Mouse (Mus musculus) heart, postnatal 10 days (tissue): ENCODE data around the gene Cd209d. TPM values are rescaled to one million over a fixed set of nuclear protein-coding genes. Genes with fewer than 3 reads are reported as not detected.
"Not testable (repeated sequence)": the region's sequence is repeated elsewhere in the genome, so short reads cannot be mapped to it uniquely, and the experiment has no call there.

Source experiments
- DNase-seq, 2 experiments: peaks; one replicate each; pipeline ENCODE4 v3.0.0; 2021
- intact Hi-C: fragments of 180-260 bp; cut with DNase I; formaldehyde crosslinking; loops from one replicate; pipeline ENCODE4 v1.15.1; 2025
- total RNA-seq, 2 experiments: library from RNA; stranded (reverse); gene quantifications; 2 replicates each; pipeline ENCODE4 v1.2.3; 2021

Cd209d gene
- not detected for total RNA-seq

- intact Hi-C loops = loop anchor here (5.0 kb wide), 1 partner anchor 559 kb away; no protein-coding TSS in a partner anchor
- no peak for DNase-seq
These were observed at the start of gene Cd209d for GRCm38 (mm10) chr8:3878455-3878854. Gene Cd209d (minus strand): TSS chr8:3878555.

- DNase-seq = no peak
- intact Hi-C loops = no loop called here
These were observed 48.4 kb upstream of the Cd209d start, which contains the start of gene Cd209b for GRCm38 (mm10) chr8:3926744-3927143. Gene Cd209b (minus strand): TSS chr8:3926844.

- DNase-seq = no peak
- intact Hi-C loops = loop anchor here (5.0 kb wide), 1 partner anchor 561 kb away; no protein-coding TSS in a partner anchor
These were observed 2.2 kb downstream of the Cd209d start for GRCm38 (mm10) chr8:3876121-3876520.

- intact Hi-C loops, DNase-seq: not testable (repeated sequence)
These were observed 15.6 kb downstream of the Cd209d start for GRCm38 (mm10) chr8:3862736-3863135.

- DNase-seq = no peak
- intact Hi-C loops = no loop called here
These were observed 24.1 kb downstream of the Cd209d start, which contains the start of gene Cd209e for GRCm38 (mm10) chr8:3854209-3854608. Gene Cd209e (minus strand): TSS chr8:3854309.

Other genes starting within 250 kb of the Cd209d start
- 10 to 100 TPM; 13.9 to 14.0 TPM for gene Stxbp2, start 247.6 kb downstream of the Cd209d start, total RNA-seq
- gene Retn, start 222.8 kb downstream of the Cd209d start, total RNA-seq = under 1 TPM; 0.31 to 0.40 TPM
- under 1 TPM; 0.17 to 0.40 TPM for gene Mcemp1, start 212.8 kb downstream of the Cd209d start, total RNA-seq
- 1 to 10 TPM; 1.3 to 1.6 TPM for gene Fcor, start 206.2 kb downstream of the Cd209d start, total RNA-seq
- 10 to 100 TPM; 19.4 to 20.2 TPM for gene Trappc5, start 202.3 kb downstream of the Cd209d start, total RNA-seq
- gene Fcer2a, start 184.4 kb downstream of the Cd209d start, total RNA-seq = under 1 TPM; 0.24 to 0.50 TPM
- under 1 TPM; 0.67 to 0.89 TPM for gene Clec4g, start 157.9 kb downstream of the Cd209d start, total RNA-seq
- gene Cd209a, start 129.6 kb downstream of the Cd209d start, total RNA-seq = not detected
- gene Cd209e, start 24.2 kb downstream of the Cd209d start, total RNA-seq = not detected
- gene Cd209b, start 48.3 kb upstream of the Cd209d start, total RNA-seq = not detected
- not detected for gene Cd209c, start 76.2 kb upstream of the Cd209d start, total RNA-seq
- gene Cd209f, start 227.3 kb upstream of the Cd209d start, total RNA-seq = under 1 TPM in 1 of 2 experiments, not detected in 1; 0.19 TPM